Comparison of ENCODE assay signal across 15 mouse cellular contexts in the genomic region with DNA sequence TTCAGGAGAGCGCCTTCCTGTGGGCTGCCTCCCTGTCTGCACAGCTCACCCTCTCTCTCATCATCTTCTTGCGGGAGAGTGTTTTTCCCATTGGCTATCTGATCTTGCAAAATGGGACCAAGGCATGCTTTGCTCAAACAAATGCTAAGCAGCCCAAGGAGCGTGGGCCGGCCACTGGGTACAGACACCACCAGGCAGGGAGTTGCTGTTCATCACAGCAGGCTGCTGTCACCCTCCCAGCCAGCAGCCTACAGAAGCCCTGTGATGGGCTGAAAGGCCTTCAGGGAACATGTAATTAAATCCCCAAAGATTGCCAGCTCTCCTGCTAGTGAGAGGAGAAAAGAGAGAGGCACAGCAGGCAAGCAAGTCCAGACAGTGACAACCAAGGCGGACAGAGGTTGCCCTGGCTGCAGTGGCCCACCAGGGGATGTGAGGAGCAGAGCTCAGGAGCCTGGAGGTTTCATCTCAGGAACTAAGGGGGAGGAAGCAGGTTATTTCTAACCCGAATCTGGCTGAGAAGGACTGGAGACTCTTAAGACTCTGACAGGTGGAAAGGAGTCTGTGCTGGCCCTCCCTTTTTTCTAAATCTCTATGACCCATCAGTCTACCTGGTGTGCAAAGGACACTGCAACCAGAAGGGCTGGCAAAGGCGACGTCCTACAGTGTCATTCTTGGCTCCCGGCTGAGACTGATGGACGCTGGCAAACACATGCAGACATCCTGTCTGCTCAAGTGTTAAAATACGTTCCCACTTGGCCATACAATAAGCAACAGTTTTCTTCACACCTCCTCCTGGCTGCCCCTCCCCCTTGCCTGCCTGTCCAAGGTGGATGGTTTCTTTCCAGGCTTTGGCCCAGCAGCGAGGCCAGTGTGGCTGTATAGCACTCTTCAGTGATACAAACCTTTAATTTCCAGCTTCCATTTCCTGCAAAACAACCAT.
DNase-seq lines count a peak whose midpoint lies in the region; ATAC-seq and TF ChIP-seq lines count a peak whose summit lies in the region.
"Had no signal": no experiment of that assay in that cellular context is flagged by ENCODE, and none has a peak within 500 bp of the region (broad histone marks: within the 10 kb centered on the region; RNA-seq: fewer than 3 reads in every experiment).

No protein-coding gene starts in this region.

- no peaks in the 10 kb centered on the region for H3K36me3 ChIP-seq in forebrain, embryonic 13.5 days (ENCODE audit: poor library complexity, severe bottlenecking)
- H3K36me3 ChIP-seq in forebrain, embryonic 12.5 days (replicated peaks): no peaks in the 10 kb centered on the region
- H3K36me3 ChIP-seq in midbrain, postnatal 0 days (ENCODE audit: insufficient read depth, low read length): no peaks in the 10 kb centered on the region
- no peaks in the 10 kb centered on the region for H3K36me3 ChIP-seq in midbrain, embryonic 14.5 days (ENCODE audit: control insufficient read depth, insufficient read depth, low read length)
- H3K36me3 ChIP-seq in intestine, embryonic 16.5 days (ENCODE audit: control insufficient read depth, insufficient read depth, low read length): no peaks in the 10 kb centered on the region
- H3K36me3 ChIP-seq: limb, embryonic 15.5 days; midbrain, embryonic 15.5 days had no signal

- H3K27me3 ChIP-seq in forebrain, embryonic 13.5 days: no peaks in the 10 kb centered on the region; the same call in 1 of the 2 replicates
- peaks cover 5% of the 10 kb centered on the region; the same call in 1 of the 2 replicates for H3K27me3 ChIP-seq in forebrain, embryonic 12.5 days
- H3K27me3 ChIP-seq in midbrain, postnatal 0 days (ENCODE audit: insufficient read depth, low read length): 0 out of 2 replicates have a peak, but pooled peaks cover 3% of the 10 kb centered on the region
- H3K27me3 ChIP-seq in midbrain, embryonic 14.5 days (ENCODE audit: control insufficient read depth, insufficient read depth, low read length): no peaks in the 10 kb centered on the region
- no peaks in the 10 kb centered on the region for H3K27me3 ChIP-seq in intestine, embryonic 16.5 days (replicated peaks; ENCODE audit: control insufficient read depth, insufficient read depth, low read length)
- H3K27me3 ChIP-seq: limb, embryonic 15.5 days; midbrain, embryonic 15.5 days had no signal

- no peak; the same call in 1 of the 2 replicates for TF ChIP-seq POLR2A in olfactory bulb, adult 2 months (IDR thresholded peaks at IDR 0.05; ENCODE audit: insufficient read depth, low read depth, low read length)

- H3K4me2 ChIP-seq in forebrain, embryonic 13.5 days: no peak overlapping the region
- H3K4me2 ChIP-seq in forebrain, embryonic 12.5 days: no peak overlapping the region
- no peak overlapping the region for H3K4me2 ChIP-seq in midbrain, postnatal 0 days (ENCODE audit: low read depth, low read length, poor library complexity, severe bottlenecking)
- no peak overlapping the region for H3K4me2 ChIP-seq in midbrain, embryonic 14.5 days (ENCODE audit: low read length)
- H3K4me2 ChIP-seq in intestine, embryonic 16.5 days (ENCODE audit: low read depth, low read length): no peak overlapping the region
- H3K4me2 ChIP-seq: limb, embryonic 15.5 days; midbrain, embryonic 15.5 days had no signal

- peak; percentile 36 for DNase-seq in midbrain, postnatal 0 days (ENCODE audit: low spot score)
- no peak for DNase-seq in midbrain, embryonic 14.5 days
- peak; percentile 57 to 76 for DNase-seq in frontal cortex, adult 2 months (ENCODE audit: extremely low spot score in 1 of 2, low spot score in 1 of 2)
- no peak for DNase-seq in kidney, postnatal 36 days
- DNase-seq: adrenal gland, postnatal 14 days; heart, postnatal 14 days had no signal

- 25% methylated on average over 12 of the region's 12 CpGs for WGBS in forebrain, embryonic 13.5 days
- 26% methylated on average over 12 of the region's 12 CpGs for WGBS in forebrain, embryonic 12.5 days
- WGBS in midbrain, postnatal 0 days: 31% methylated on average over 12 of the region's 12 CpGs
- WGBS in midbrain, embryonic 14.5 days: 27% methylated on average over 12 of the region's 12 CpGs
- WGBS in olfactory bulb, adult 2 months: 45% methylated on average over 12 of the region's 12 CpGs
- 46% methylated on average over 12 of the region's 12 CpGs for WGBS in intestine, embryonic 16.5 days

- no peaks in the 10 kb centered on the region for H3K9me3 ChIP-seq in forebrain, embryonic 13.5 days (replicated peaks)
- no peaks in the 10 kb centered on the region for H3K9me3 ChIP-seq in forebrain, embryonic 12.5 days
- H3K9me3 ChIP-seq in midbrain, postnatal 0 days (ENCODE audit: low read length): no peaks in the 10 kb centered on the region
- H3K9me3 ChIP-seq in midbrain, embryonic 14.5 days (ENCODE audit: control insufficient read depth, low read length): no peaks in the 10 kb centered on the region
- H3K9me3 ChIP-seq in intestine, embryonic 16.5 days (ENCODE audit: control insufficient read depth, low read length): no peaks in the 10 kb centered on the region
- H3K9me3 ChIP-seq: limb, embryonic 15.5 days; midbrain, embryonic 15.5 days had no signal

- ATAC-seq in forebrain, embryonic 13.5 days: peak; percentile 66; the same call in 1 of the 2 replicates
- no peak; the same call in 1 of the 2 replicates for ATAC-seq in forebrain, embryonic 12.5 days (ENCODE audit: low FRiP score)
- ATAC-seq in midbrain, postnatal 0 days (ENCODE audit: low FRiP score): no peak
- ATAC-seq in midbrain, embryonic 14.5 days (ENCODE audit: low FRiP score, low TSS enrichment): no peak
- no peak for ATAC-seq in intestine, embryonic 16.5 days
- ATAC-seq: CD4-positive, CD25-positive, alpha-beta regulatory T cell, adult 4 months; lung, postnatal 0 days; midbrain, embryonic 15.5 days; Patski had no signal

- H3K9ac ChIP-seq in forebrain, embryonic 13.5 days: no peak overlapping the region
- H3K9ac ChIP-seq in forebrain, embryonic 12.5 days: no peak overlapping the region
- H3K9ac ChIP-seq in midbrain, postnatal 0 days (replicated peaks; ENCODE audit: low read length, poor library complexity, severe bottlenecking): no peak overlapping the region
- H3K9ac ChIP-seq in midbrain, embryonic 14.5 days (replicated peaks; ENCODE audit: low read length): no peak overlapping the region
- no peak overlapping the region for H3K9ac ChIP-seq in intestine, embryonic 16.5 days (ENCODE audit: low read depth, low read length)
- H3K9ac ChIP-seq: limb, embryonic 15.5 days; midbrain, embryonic 15.5 days had no signal

- peak overlapping the region; percentile 31; the same call in 1 of the 2 replicates for H3K27ac ChIP-seq in forebrain, embryonic 13.5 days
- no peak overlapping the region; the same call in 1 of the 2 replicates for H3K27ac ChIP-seq in forebrain, embryonic 12.5 days
- H3K27ac ChIP-seq in midbrain, postnatal 0 days (ENCODE audit: low read depth, low read length): 0 out of 2 replicates have a peak overlapping the region, but pooled peaks have one; percentile 3
- no peak overlapping the region for H3K27ac ChIP-seq in midbrain, embryonic 14.5 days (replicated peaks; ENCODE audit: low read depth, low read length)
- H3K27ac ChIP-seq in olfactory bulb, adult 2 months (ENCODE audit: insufficient read depth, low read depth, low read length): peak overlapping the region; percentile 25; the same call in 1 of the 2 replicates
- no peak overlapping the region for H3K27ac ChIP-seq in intestine, embryonic 16.5 days (ENCODE audit: low read length)
- H3K27ac ChIP-seq: limb, embryonic 15.5 days; midbrain, embryonic 15.5 days had no signal

- H3K4me1 ChIP-seq in forebrain, embryonic 13.5 days: peaks cover 22% of the 10 kb centered on the region
- peaks cover 15% of the 10 kb centered on the region for H3K4me1 ChIP-seq in forebrain, embryonic 12.5 days
- no peaks in the 10 kb centered on the region for H3K4me1 ChIP-seq in midbrain, postnatal 0 days (ENCODE audit: insufficient read depth, low read length)
- H3K4me1 ChIP-seq in midbrain, embryonic 14.5 days (ENCODE audit: control insufficient read depth, insufficient read depth, low read length): 0 out of 2 replicates have a peak, but pooled peaks cover 11% of the 10 kb centered on the region
- H3K4me1 ChIP-seq in olfactory bulb, adult 2 months (ENCODE audit: control insufficient read depth, insufficient read depth, low read length): peaks cover 19% of the 10 kb centered on the region
- no peaks in the 10 kb centered on the region for H3K4me1 ChIP-seq in intestine, embryonic 16.5 days (ENCODE audit: control insufficient read depth, insufficient read depth, low read length)
- H3K4me1 ChIP-seq: limb, embryonic 15.5 days had no signal

- TF ChIP-seq CTCF in midbrain, postnatal 0 days (IDR thresholded peaks at IDR 0.05): peak; percentile 50
- TF ChIP-seq CTCF in olfactory bulb, adult 2 months (IDR thresholded peaks at IDR 0.05; ENCODE audit: insufficient read depth, low read depth, low read length): no peak

- no peak overlapping the region for H3K4me3 ChIP-seq in forebrain, embryonic 13.5 days
- H3K4me3 ChIP-seq in forebrain, embryonic 12.5 days (replicated peaks): no peak overlapping the region
- H3K4me3 ChIP-seq in midbrain, postnatal 0 days (ENCODE audit: low read depth, low read length): no peak overlapping the region
- H3K4me3 ChIP-seq in midbrain, embryonic 14.5 days (replicated peaks; ENCODE audit: low read depth, low read length): no peak overlapping the region
- no peak overlapping the region for H3K4me3 ChIP-seq in olfactory bulb, adult 2 months (ENCODE audit: insufficient read depth, low read depth, low read length)
- no peak overlapping the region for H3K4me3 ChIP-seq in intestine, embryonic 16.5 days (ENCODE audit: low read length)
- H3K4me3 ChIP-seq: limb, embryonic 15.5 days; midbrain, embryonic 15.5 days had no signal

Comparison
In these comparisons a context has a peak if more than half of its experiments do, and no peak if none do; other contexts are left out.
1. H3K27ac ChIP-seq: peak in forebrain, embryonic 13.5 days (single experiment), midbrain, postnatal 0 days (single experiment) and olfactory bulb, adult 2 months (single experiment); none in forebrain, embryonic 12.5 days (single experiment), midbrain, embryonic 14.5 days (single experiment) and intestine, embryonic 16.5 days (single experiment).
2. DNase-seq: peak in midbrain, postnatal 0 days (single experiment) and frontal cortex, adult 2 months (2 of 2); none in midbrain, embryonic 14.5 days (single experiment) and kidney, postnatal 36 days (0 of 2).